Mouse (Mus musculus) right cerebral cortex, postnatal 25 days (tissue): Measurements from ENCODE around the gene Igsf21.

Source experiments
- DNase-seq: peaks from one replicate; pipeline ENCODE4 v3.0.0; 2022

Igsf21 gene

GRCm38 (mm10) chr4:140246180-140247005, at the start of gene Igsf21:
Igsf21 (minus strand) TSS chr4:140246784.
- peak; percentile 73 for DNase-seq

- DNase-seq = peak; percentile 53
Measured at GRCm38 (mm10) chr4:140285726-140286316, 39.2 kb upstream of the Igsf21 start.

GRCm38 (mm10) chr4:140283398-140283797, 36.8 kb upstream of the Igsf21 start:
- DNase-seq = no peak

- peak; percentile 49 for DNase-seq
Measured at GRCm38 (mm10) chr4:140278269-140278668, 31.7 kb upstream of the Igsf21 start.

- DNase-seq = no peak
Measured at GRCm38 (mm10) chr4:140271913-140272312, 25.3 kb upstream of the Igsf21 start.

- DNase-seq = no peak
Measured at GRCm38 (mm10) chr4:140270451-140270850, 23.9 kb upstream of the Igsf21 start.

GRCm38 (mm10) chr4:140269184-140269840, 22.7 kb upstream of the Igsf21 start:
- no peak for DNase-seq

- DNase-seq = no peak
Measured at GRCm38 (mm10) chr4:140267835-140268234, 21.3 kb upstream of the Igsf21 start.

GRCm38 (mm10) chr4:140267086-140267485, 20.5 kb upstream of the Igsf21 start:
- no peak for DNase-seq

GRCm38 (mm10) chr4:140258968-140259367, 12.4 kb upstream of the Igsf21 start:
- DNase-seq = no peak

GRCm38 (mm10) chr4:140252369-140252768, 5.8 kb upstream of the Igsf21 start:
- no peak for DNase-seq

GRCm38 (mm10) chr4:140249011-140249744, 2.6 kb upstream of the Igsf21 start:
- DNase-seq = peak; percentile 47

GRCm38 (mm10) chr4:140248396-140248795, 1.8 kb upstream of the Igsf21 start:
- DNase-seq = no peak

GRCm38 (mm10) chr4:140247006-140248003, 721 bp upstream of the Igsf21 start:
- DNase-seq = no peak

- peak; percentile 55 for DNase-seq
Measured at GRCm38 (mm10) chr4:140245286-140246179, 1.1 kb downstream of the Igsf21 start.

- no peak for DNase-seq
Measured at GRCm38 (mm10) chr4:140244835-140245234, 1.7 kb downstream of the Igsf21 start.

- DNase-seq = peak; percentile 48
Measured at GRCm38 (mm10) chr4:140244161-140244813, 2.3 kb downstream of the Igsf21 start.

- no peak for DNase-seq
Measured at GRCm38 (mm10) chr4:140243231-140243630, 3.4 kb downstream of the Igsf21 start.

- DNase-seq = no peak
Measured at GRCm38 (mm10) chr4:140242291-140242690, 4.3 kb downstream of the Igsf21 start.

- no peak for DNase-seq
Measured at GRCm38 (mm10) chr4:140237305-140237741, 9.3 kb downstream of the Igsf21 start.
